Mouse (Mus musculus) CH12.LX (cell line): ENCODE data around the gene Mdc1. TPM values are rescaled to one million over a fixed set of nuclear protein-coding genes. Genes with fewer than 3 reads are reported as not detected.

Source experiments
- DNase-seq: peaks from one replicate; pipeline ENCODE4 v3.0.0-alpha.2; 2013; ENCODE audit errors: extremely low read depth
- H3K27ac ChIP-seq: 2 replicates; pipeline ENCODE4 v1.5.1; 2012; ENCODE audit warnings: low read depth, mild to moderate bottlenecking, control low read depth, moderate library complexity; ENCODE audit not compliant: insufficient read depth
- H3K27me3 ChIP-seq: replicated peaks from 2 replicates; pipeline ENCODE3; 2012; ENCODE audit warnings: inconsistent platforms
- H3K36me3 ChIP-seq, 2 experiments: replicated peaks in 1 of 2; 2 replicates each; pipeline versions ENCODE3 to v1.6.1; 2012; ENCODE audit warnings: inconsistent platforms in 1 of 2, low read length in 1 of 2, mild to moderate bottlenecking in 1 of 2, mixed read lengths in 1 of 2, moderate library complexity in 1 of 2; ENCODE audit not compliant: control insufficient read depth in 1 of 2, insufficient read depth in 1 of 2
- H3K4me1 ChIP-seq, 2 experiments: 2 replicates each; pipeline ENCODE4 v1.6.1; 2012; ENCODE audit warnings: inconsistent platforms in 1 of 2, moderate library complexity in 1 of 2; ENCODE audit not compliant: insufficient read depth in 2 of 2, control insufficient read depth in 1 of 2
- H3K4me2 ChIP-seq: 2 replicates; pipeline ENCODE4 v1.6.1; 2012; ENCODE audit warnings: low read depth, mild to moderate bottlenecking, control low read depth; ENCODE audit not compliant: poor library complexity, insufficient read depth, severe bottlenecking
- H3K4me3 ChIP-seq, 3 experiments: fragments of 150-350 bp in 1 of 3; sonication (generic) in 1 of 3; replicated peaks in 1 of 3; 2 replicates each; pipeline versions ENCODE3 to v1.5.1; 2011 to 2012; ENCODE audit warnings: low read depth in 2 of 3, low read length in 2 of 3, mild to moderate bottlenecking in 2 of 3, moderate library complexity in 2 of 3, control low read depth in 1 of 3, improper control_type of control experiment in 1 of 3, inconsistent platforms in 1 of 3, mixed read lengths in 1 of 3; ENCODE audit not compliant: poor library complexity in 1 of 3
- H3K79me2 ChIP-seq: replicated peaks from 2 replicates; pipeline ENCODE4 v1.6.1; 2012; ENCODE audit warnings: mild to moderate bottlenecking, moderate library complexity; ENCODE audit not compliant: control insufficient read depth, poor library complexity, insufficient read depth, severe bottlenecking; ENCODE audit errors: extremely low read depth
- H3K9ac ChIP-seq: 2 replicates; pipeline ENCODE4 v1.6.1; 2012; ENCODE audit warnings: low read depth, mild to moderate bottlenecking, control low read depth, moderate library complexity; ENCODE audit not compliant: insufficient read depth
- H3K9me3 ChIP-seq: replicated peaks from 2 replicates; pipeline ENCODE3; 2012; ENCODE audit warnings: low read length, inconsistent platforms, mixed read lengths
- BHLHE40 ChIP-seq: IDR thresholded peaks from 2 replicates; pipeline ENCODE4 v1.6.1; 2011; ENCODE audit warnings: mild to moderate bottlenecking, low read depth, low read length, improper control_type of control experiment
- CHD2 ChIP-seq: IDR thresholded peaks from 2 replicates; pipeline ENCODE4 v1.6.1; 2011; ENCODE audit warnings: low read length, improper control_type of control experiment
- CTCF ChIP-seq, 2 experiments: IDR thresholded peaks in 1 of 2; conservative IDR thresholded peaks in 1 of 2; 2 replicates each; pipeline ENCODE4 v1.5.1; 2011 to 2012; ENCODE audit warnings: low read depth in 2 of 2, low read length in 2 of 2, improper control_type of control experiment in 1 of 2, inconsistent platforms in 1 of 2, mild to moderate bottlenecking in 1 of 2, moderate library complexity in 1 of 2
- E2F4 ChIP-seq: IDR thresholded peaks from 2 replicates; pipeline ENCODE4 v1.6.1; 2011; ENCODE audit warnings: low read depth, low read length, improper control_type of control experiment; ENCODE audit not compliant: insufficient replicate concordance
- ELF1 ChIP-seq: IDR thresholded peaks from 2 replicates; pipeline ENCODE4 v1.6.1; 2014; ENCODE audit warnings: low read depth, mild to moderate bottlenecking, inconsistent platforms, low read length, improper control_type of control experiment
- HCFC1 ChIP-seq: IDR thresholded peaks from 2 replicates; pipeline ENCODE4 v1.6.1; 2012; ENCODE audit warnings: low read depth, mild to moderate bottlenecking, inconsistent platforms, low read length, improper control_type of control experiment
- KAT2A ChIP-seq: IDR thresholded peaks from 2 replicates; pipeline ENCODE4 v1.6.1; 2012; ENCODE audit warnings: low read length, improper control_type of control experiment, inconsistent platforms; ENCODE audit not compliant: insufficient replicate concordance
- MAFK ChIP-seq: IDR thresholded peaks from 2 replicates; pipeline ENCODE4 v1.6.1; 2011; ENCODE audit warnings: low read length, improper control_type of control experiment; ENCODE audit not compliant: insufficient replicate concordance
- MAX ChIP-seq: IDR thresholded peaks from 2 replicates; pipeline ENCODE4 v1.6.1; 2011; ENCODE audit warnings: low read length, improper control_type of control experiment
- MYC ChIP-seq: IDR thresholded peaks from 2 replicates; pipeline ENCODE4 v1.6.1; 2011; ENCODE audit warnings: low read depth, mild to moderate bottlenecking, improper control_type of control experiment, low read length
- PAX5 ChIP-seq: IDR thresholded peaks from 2 replicates; pipeline ENCODE4 v1.6.1; 2012; ENCODE audit warnings: low read length, inconsistent platforms, mixed read lengths
- RAD21 ChIP-seq: IDR thresholded peaks from 2 replicates; pipeline ENCODE4 v1.6.1; 2011; ENCODE audit warnings: low read depth, mild to moderate bottlenecking, low read length, improper control_type of control experiment, moderate library complexity
- RCOR1 ChIP-seq: conservative IDR thresholded peaks from 2 replicates; pipeline ENCODE4 v1.6.1; 2012; ENCODE audit warnings: low read depth, mild to moderate bottlenecking, inconsistent platforms, low read length, improper control_type of control experiment
- SIN3A ChIP-seq: IDR thresholded peaks from 2 replicates; pipeline ENCODE4 v1.6.1; 2012; ENCODE audit warnings: low read length, improper control_type of control experiment, inconsistent platforms
- SMC3 ChIP-seq: IDR thresholded peaks from 2 replicates; pipeline ENCODE4 v1.6.1; 2011; ENCODE audit warnings: low read depth, low read length, improper control_type of control experiment
- TBP ChIP-seq: conservative IDR thresholded peaks from 2 replicates; pipeline ENCODE4 v1.6.1; 2011; ENCODE audit warnings: low read depth, low read length, improper control_type of control experiment
- UBTF ChIP-seq: IDR thresholded peaks from 2 replicates; pipeline ENCODE4 v1.6.1; 2012; ENCODE audit warnings: low read depth, mild to moderate bottlenecking, inconsistent platforms, low read length, improper control_type of control experiment, moderate library complexity
- USF1 ChIP-seq: IDR thresholded peaks from 2 replicates; pipeline ENCODE4 v1.6.1; 2014; ENCODE audit warnings: low read depth, mild to moderate bottlenecking, inconsistent platforms, low read length, improper control_type of control experiment
- ZKSCAN1 ChIP-seq: IDR thresholded peaks from 2 replicates; pipeline ENCODE4 v1.6.1; 2012; ENCODE audit warnings: low read depth, inconsistent platforms, low read length, improper control_type of control experiment, borderline replicate concordance
- ZNF384 ChIP-seq: IDR thresholded peaks from 2 replicates; pipeline ENCODE4 v1.6.1; 2012; ENCODE audit warnings: low read depth, low read length, improper control_type of control experiment, inconsistent platforms
- dilution Hi-C: fragments of 300-500 bp; cut with MboI; formaldehyde crosslinking; loops from 2 replicates; pipeline ENCODE4 v1.14.3; 2020; ENCODE audit warnings: low sequenced_read_pairs; ENCODE audit not compliant: extremely low pct_unique_long_range_greater_than_20kb, extremely low pct_ligation_motif_present
- in situ Hi-C: fragments of 300-500 bp; cut with MboI; formaldehyde crosslinking; loops from 3 replicates; pipeline ENCODE4 v1.14.3; 2019; ENCODE audit warnings: low sequenced_read_pairs, low pct_ligation_motif_present, low pct_unique_long_range_greater_than_20kb, mixed read lengths
- polyA plus RNA-seq: library from polyadenylated mRNA; unstranded; fragments of >175 nt; gene quantifications from 2 replicates; pipeline ENCODE4 v1.2.1, GENCODE M21; 2012; ENCODE audit warnings: low read depth; ENCODE audit not compliant: insufficient read length
- total RNA-seq, 2 experiments: library from RNA; depleted of rRNA; stranded (reverse); fragments of 300-350 nt in 1 of 2; fragments of >200 nt in 1 of 2; gene quantifications; 2 replicates each; pipeline ENCODE4 v1.2.3; 2012 to 2014

The Mdc1 gene
- total and polyA plus RNA-seq, 3 experiments, result 3.3 to 15.7 (median 8.2) TPM

GRCm38 (mm10) chr17:35833894-35834293 is 7.4 kb upstream of the Mdc1 start:
- DNase-seq, result no peak
- H3K4me1 ChIP-seq, result peaks cover 11 to 25% of the 10 kb centered on the region in 2 experiments
- H3K27ac ChIP-seq, result no peak overlapping the region
- TF ChIP-seq ZNF384 (peak; percentile 22; the same call in 1 of the 2 replicates), UBTF (no peak)
- H3K4me3 ChIP-seq, result no peak overlapping the region
- H3K9me3 ChIP-seq, result peaks cover 7% of the 10 kb centered on the region
- peaks cover 38% of the 10 kb centered on the region for H3K79me2 ChIP-seq
- no peak overlapping the region for H3K4me2 ChIP-seq
- H3K27me3 ChIP-seq, result no peaks in the 10 kb centered on the region
- peaks cover 51 to 76% of the 10 kb centered on the region in 2 experiments for H3K36me3 ChIP-seq
- dilution Hi-C loops (no loop called here), in situ Hi-C loops (no loop called here)
- no peak overlapping the region for H3K9ac ChIP-seq

GRCm38 (mm10) chr17:35834696-35835422 is 6.5 kb upstream of the Mdc1 start:
- H3K27ac ChIP-seq, result no peak overlapping the region

GRCm38 (mm10) chr17:35835424-35836140 is 5.7 kb upstream of the Mdc1 start:
- Histone ChIP-seq H3K9ac (no peak overlapping the region), H3K9me3 (no peaks in the 10 kb centered on the region), H3K79me2 (peaks cover 38% of the 10 kb centered on the region), H3K4me2 (peak overlapping the region; percentile 89), H3K4me3 (peak overlapping the region in 2 of 3 experiments; percentile 7 to 83), H3K4me1 (peaks cover 11 to 36% of the 10 kb centered on the region in 2 experiments), H3K27me3 (no peaks in the 10 kb centered on the region), H3K36me3 (peaks cover 42 to 61% of the 10 kb centered on the region in 2 experiments), H3K27ac (no peak overlapping the region)
- no peak for DNase-seq
- TF ChIP-seq MAX (no peak), MYC (no peak), E2F4 (no peak), ZKSCAN1 (no peak), ZNF384 (no peak), CTCF (conservative IDR thresholded peaks at IDR 0.05 in 1 of 2, IDR thresholded peaks at IDR 0.05 in 1 of 2; ENCODE audit: low read depth in 2 of 2, low read length in 2 of 2) (no peak), KAT2A (no peak), UBTF (no peak)
- dilution Hi-C loops, result no loop called here
- in situ Hi-C loops, result loop anchor here (5.0 kb wide), 1 partner anchor 37 kb away; no protein-coding TSS in a partner anchor

More at GRCm38 (mm10) chr17:35834696-35835422, 6.5 kb upstream of the Mdc1 start:
- Histone ChIP-seq H3K4me2 (no peak overlapping the region), H3K9ac (no peak overlapping the region), H3K79me2 (peaks cover 38% of the 10 kb centered on the region), H3K4me1 (peaks cover 11 to 33% of the 10 kb centered on the region in 2 experiments), H3K27me3 (no peaks in the 10 kb centered on the region), H3K9me3 (peaks cover 1% of the 10 kb centered on the region), H3K4me3 (peak overlapping the region in 2 of 3 experiments; percentile 7 to 83), H3K36me3 (peaks cover 45 to 68% of the 10 kb centered on the region in 2 experiments)
- TF ChIP-seq MAFK (no peak), UBTF (no peak), E2F4 (no peak), HCFC1 (no peak), SMC3 (no peak), PAX5 (no peak), TBP (no peak), BHLHE40 (no peak), RCOR1 (no peak), ELF1 (no peak), USF1 (no peak), CHD2 (no peak), RAD21 (no peak), SIN3A (no peak), MAX (no peak)
- dilution Hi-C loops, result no loop called here
- in situ Hi-C loops, result loop anchor here (5.0 kb wide), 1 partner anchor 37 kb away; no protein-coding TSS in a partner anchor
- DNase-seq, result no peak
